Mouse (Mus musculus) CH12.LX (cell line): Measurements from ENCODE around the gene Erich4. TPM values are rescaled to one million over a fixed set of nuclear protein-coding genes. Genes with fewer than 3 reads are reported as not detected.

Experiments used
- DNase-seq: peaks from one replicate; pipeline ENCODE4 v3.0.0-alpha.2; 2013; ENCODE audit errors: extremely low read depth
- H3K27ac ChIP-seq: 2 replicates; pipeline ENCODE4 v1.5.1; 2012; ENCODE audit warnings: low read depth, mild to moderate bottlenecking, control low read depth, moderate library complexity; ENCODE audit not compliant: insufficient read depth
- H3K27me3 ChIP-seq: replicated peaks from 2 replicates; pipeline ENCODE3; 2012; ENCODE audit warnings: inconsistent platforms
- H3K36me3 ChIP-seq, 2 experiments: replicated peaks in 1 of 2; 2 replicates each; pipeline versions ENCODE3 to v1.6.1; 2012; ENCODE audit warnings: inconsistent platforms in 1 of 2, low read length in 1 of 2, mild to moderate bottlenecking in 1 of 2, mixed read lengths in 1 of 2, moderate library complexity in 1 of 2; ENCODE audit not compliant: control insufficient read depth in 1 of 2, insufficient read depth in 1 of 2
- H3K4me1 ChIP-seq, 2 experiments: 2 replicates each; pipeline ENCODE4 v1.6.1; 2012; ENCODE audit warnings: inconsistent platforms in 1 of 2, moderate library complexity in 1 of 2; ENCODE audit not compliant: insufficient read depth in 2 of 2, control insufficient read depth in 1 of 2
- H3K4me2 ChIP-seq: 2 replicates; pipeline ENCODE4 v1.6.1; 2012; ENCODE audit warnings: low read depth, mild to moderate bottlenecking, control low read depth; ENCODE audit not compliant: poor library complexity, insufficient read depth, severe bottlenecking
- H3K4me3 ChIP-seq, 3 experiments: fragments of 150-350 bp in 1 of 3; sonication (generic) in 1 of 3; replicated peaks in 1 of 3; 2 replicates each; pipeline versions ENCODE3 to v1.5.1; 2011 to 2012; ENCODE audit warnings: low read depth in 2 of 3, low read length in 2 of 3, mild to moderate bottlenecking in 2 of 3, moderate library complexity in 2 of 3, control low read depth in 1 of 3, improper control_type of control experiment in 1 of 3, inconsistent platforms in 1 of 3, mixed read lengths in 1 of 3; ENCODE audit not compliant: poor library complexity in 1 of 3
- H3K79me2 ChIP-seq: replicated peaks from 2 replicates; pipeline ENCODE4 v1.6.1; 2012; ENCODE audit warnings: mild to moderate bottlenecking, moderate library complexity; ENCODE audit not compliant: control insufficient read depth, poor library complexity, insufficient read depth, severe bottlenecking; ENCODE audit errors: extremely low read depth
- H3K9ac ChIP-seq: 2 replicates; pipeline ENCODE4 v1.6.1; 2012; ENCODE audit warnings: low read depth, mild to moderate bottlenecking, control low read depth, moderate library complexity; ENCODE audit not compliant: insufficient read depth
- H3K9me3 ChIP-seq: replicated peaks from 2 replicates; pipeline ENCODE3; 2012; ENCODE audit warnings: low read length, inconsistent platforms, mixed read lengths
- BHLHE40 ChIP-seq: IDR thresholded peaks from 2 replicates; pipeline ENCODE4 v1.6.1; 2011; ENCODE audit warnings: mild to moderate bottlenecking, low read depth, low read length, improper control_type of control experiment
- CHD1 ChIP-seq: IDR thresholded peaks from 2 replicates; pipeline ENCODE4 v1.6.1; 2012; ENCODE audit warnings: low read depth, low read length, improper control_type of control experiment, inconsistent platforms
- CTCF ChIP-seq, 2 experiments: IDR thresholded peaks in 1 of 2; conservative IDR thresholded peaks in 1 of 2; 2 replicates each; pipeline ENCODE4 v1.5.1; 2011 to 2012; ENCODE audit warnings: low read depth in 2 of 2, low read length in 2 of 2, improper control_type of control experiment in 1 of 2, inconsistent platforms in 1 of 2, mild to moderate bottlenecking in 1 of 2, moderate library complexity in 1 of 2
- E2F4 ChIP-seq: IDR thresholded peaks from 2 replicates; pipeline ENCODE4 v1.6.1; 2011; ENCODE audit warnings: low read depth, low read length, improper control_type of control experiment; ENCODE audit not compliant: insufficient replicate concordance
- EP300 ChIP-seq: IDR thresholded peaks from 2 replicates; pipeline ENCODE4 v1.6.1; 2011; ENCODE audit warnings: low read length, improper control_type of control experiment
- ETS1 ChIP-seq: conservative IDR thresholded peaks from 2 replicates; pipeline ENCODE4 v1.6.1; 2012; ENCODE audit warnings: low read depth, mild to moderate bottlenecking, inconsistent platforms, low read length, improper control_type of control experiment, moderate library complexity
- GABPA ChIP-seq: IDR thresholded peaks from 2 replicates; pipeline ENCODE4 v1.6.1; 2012; ENCODE audit warnings: low read depth, low read length, improper control_type of control experiment, inconsistent platforms; ENCODE audit not compliant: insufficient replicate concordance
- HCFC1 ChIP-seq: IDR thresholded peaks from 2 replicates; pipeline ENCODE4 v1.6.1; 2012; ENCODE audit warnings: low read depth, mild to moderate bottlenecking, inconsistent platforms, low read length, improper control_type of control experiment
- IRF4 ChIP-seq: IDR thresholded peaks from 2 replicates; pipeline ENCODE4 v1.6.1; 2014; ENCODE audit warnings: low read depth, mild to moderate bottlenecking, inconsistent platforms, low read length, improper control_type of control experiment
- JUND ChIP-seq: conservative IDR thresholded peaks from 2 replicates; pipeline ENCODE4 v1.6.1; 2011; ENCODE audit warnings: low read depth, low read length, improper control_type of control experiment
- KAT2A ChIP-seq: IDR thresholded peaks from 2 replicates; pipeline ENCODE4 v1.6.1; 2012; ENCODE audit warnings: low read length, improper control_type of control experiment, inconsistent platforms; ENCODE audit not compliant: insufficient replicate concordance
- MAFK ChIP-seq: IDR thresholded peaks from 2 replicates; pipeline ENCODE4 v1.6.1; 2011; ENCODE audit warnings: low read length, improper control_type of control experiment; ENCODE audit not compliant: insufficient replicate concordance
- MAZ ChIP-seq: IDR thresholded peaks from 2 replicates; pipeline ENCODE4 v1.6.1; 2012; ENCODE audit warnings: low read depth, mild to moderate bottlenecking, inconsistent platforms, low read length, improper control_type of control experiment, moderate library complexity
- MXI1 ChIP-seq: IDR thresholded peaks from 2 replicates; pipeline ENCODE4 v1.6.1; 2011; ENCODE audit warnings: mild to moderate bottlenecking, low read depth, low read length, improper control_type of control experiment
- MYC ChIP-seq: IDR thresholded peaks from 2 replicates; pipeline ENCODE4 v1.6.1; 2011; ENCODE audit warnings: low read depth, mild to moderate bottlenecking, improper control_type of control experiment, low read length
- NELFE ChIP-seq: IDR thresholded peaks from 2 replicates; pipeline ENCODE4 v1.6.1; 2011; ENCODE audit warnings: low read depth, low read length, improper control_type of control experiment
- PAX5 ChIP-seq: IDR thresholded peaks from 2 replicates; pipeline ENCODE4 v1.6.1; 2012; ENCODE audit warnings: low read length, inconsistent platforms, mixed read lengths
- POLR2A ChIP-seq: IDR thresholded peaks from 2 replicates; pipeline ENCODE4 v1.6.1; 2011; ENCODE audit warnings: low read depth, mild to moderate bottlenecking, improper control_type of control experiment, low read length
- POLR2AphosphoS2 ChIP-seq: IDR thresholded peaks from 2 replicates; pipeline ENCODE4 v1.6.1; 2011; ENCODE audit warnings: low read depth, low read length, improper control_type of control experiment
- RAD21 ChIP-seq: IDR thresholded peaks from 2 replicates; pipeline ENCODE4 v1.6.1; 2011; ENCODE audit warnings: low read depth, mild to moderate bottlenecking, low read length, improper control_type of control experiment, moderate library complexity
- RCOR1 ChIP-seq: conservative IDR thresholded peaks from 2 replicates; pipeline ENCODE4 v1.6.1; 2012; ENCODE audit warnings: low read depth, mild to moderate bottlenecking, inconsistent platforms, low read length, improper control_type of control experiment
- SIN3A ChIP-seq: IDR thresholded peaks from 2 replicates; pipeline ENCODE4 v1.6.1; 2012; ENCODE audit warnings: low read length, improper control_type of control experiment, inconsistent platforms
- TBP ChIP-seq: conservative IDR thresholded peaks from 2 replicates; pipeline ENCODE4 v1.6.1; 2011; ENCODE audit warnings: low read depth, low read length, improper control_type of control experiment
- UBTF ChIP-seq: IDR thresholded peaks from 2 replicates; pipeline ENCODE4 v1.6.1; 2012; ENCODE audit warnings: low read depth, mild to moderate bottlenecking, inconsistent platforms, low read length, improper control_type of control experiment, moderate library complexity
- USF2 ChIP-seq: conservative IDR thresholded peaks from 2 replicates; pipeline ENCODE4 v1.6.1; 2011; ENCODE audit warnings: low read depth, low read length, improper control_type of control experiment
- ZKSCAN1 ChIP-seq: IDR thresholded peaks from 2 replicates; pipeline ENCODE4 v1.6.1; 2012; ENCODE audit warnings: low read depth, inconsistent platforms, low read length, improper control_type of control experiment, borderline replicate concordance
- ZNF384 ChIP-seq: IDR thresholded peaks from 2 replicates; pipeline ENCODE4 v1.6.1; 2012; ENCODE audit warnings: low read depth, low read length, improper control_type of control experiment, inconsistent platforms
- dilution Hi-C: fragments of 300-500 bp; cut with MboI; formaldehyde crosslinking; loops from 2 replicates; pipeline ENCODE4 v1.14.3; 2020; ENCODE audit warnings: low sequenced_read_pairs; ENCODE audit not compliant: extremely low pct_unique_long_range_greater_than_20kb, extremely low pct_ligation_motif_present
- in situ Hi-C: fragments of 300-500 bp; cut with MboI; formaldehyde crosslinking; loops from 3 replicates; pipeline ENCODE4 v1.14.3; 2019; ENCODE audit warnings: low sequenced_read_pairs, low pct_ligation_motif_present, low pct_unique_long_range_greater_than_20kb, mixed read lengths
- polyA plus RNA-seq: library from polyadenylated mRNA; unstranded; fragments of >175 nt; gene quantifications from 2 replicates; pipeline ENCODE4 v1.2.1, GENCODE M21; 2012; ENCODE audit warnings: low read depth; ENCODE audit not compliant: insufficient read length
- total RNA-seq, 2 experiments: library from RNA; depleted of rRNA; stranded (reverse); fragments of 300-350 nt in 1 of 2; fragments of >200 nt in 1 of 2; gene quantifications; 2 replicates each; pipeline ENCODE4 v1.2.3; 2012 to 2014

Gene Erich4
- total and polyA plus RNA-seq, 3 experiments, result not detected

GRCm38 (mm10) chr7:25632679-25633078, 17.0 kb upstream of the Erich4 start:
- no peak for TF ChIP-seq ZNF384
- no peak for TF ChIP-seq RCOR1
- no peak for TF ChIP-seq HCFC1
- no peak for TF ChIP-seq ETS1
- no peak for TF ChIP-seq TBP
- TF ChIP-seq GABPA, result no peak
- TF ChIP-seq KAT2A, result no peak
- TF ChIP-seq MXI1, result no peak
- TF ChIP-seq MAFK, result no peak
- TF ChIP-seq NELFE, result no peak
- TF ChIP-seq EP300, result no peak
- TF ChIP-seq SIN3A, result no peak
- no peak for TF ChIP-seq MYC
- TF ChIP-seq CHD1, result no peak
- TF ChIP-seq PAX5, result no peak
- TF ChIP-seq CTCF (conservative IDR thresholded peaks at IDR 0.05 in 1 of 2, IDR thresholded peaks at IDR 0.05 in 1 of 2; ENCODE audit: low read depth in 2 of 2, low read length in 2 of 2), result no peak
- TF ChIP-seq POLR2A, result no peak
- no peak for TF ChIP-seq E2F4
- no peak for TF ChIP-seq MAZ
- in situ Hi-C loops, result no loop called here
- peaks cover 13 to 35% of the 10 kb centered on the region in 2 experiments for H3K4me1 ChIP-seq
- dilution Hi-C loops, result no loop called here
- peaks cover 0 to 38% of the 10 kb centered on the region in 2 experiments for H3K36me3 ChIP-seq
- no peak overlapping the region for H3K4me2 ChIP-seq
- H3K27me3 ChIP-seq, result no peaks in the 10 kb centered on the region
- H3K9me3 ChIP-seq, result no peaks in the 10 kb centered on the region
- H3K27ac ChIP-seq, result no peak overlapping the region
- no peaks in the 10 kb centered on the region for H3K79me2 ChIP-seq
- peak; percentile 10 for DNase-seq
- no peak overlapping the region for H3K4me3 ChIP-seq
- H3K9ac ChIP-seq, result no peak overlapping the region

- DNase-seq, result no peak
- Histone ChIP-seq H3K36me3 (peaks cover 17 to 60% of the 10 kb centered on the region in 2 experiments), H3K79me2 (no peaks in the 10 kb centered on the region), H3K4me1 (peaks cover 5 to 17% of the 10 kb centered on the region in 2 experiments), H3K9ac (no peak overlapping the region), H3K27ac (no peak overlapping the region), H3K4me2 (no peak overlapping the region), H3K27me3 (no peaks in the 10 kb centered on the region)
- in situ Hi-C loops, result no loop called here
- dilution Hi-C loops, result no loop called here
- TF ChIP-seq ZKSCAN1, result no peak
- no peak for TF ChIP-seq JUND
- no peak for TF ChIP-seq USF2
- TF ChIP-seq UBTF, result no peak
- TF ChIP-seq PAX5, result no peak
- no peak for TF ChIP-seq SIN3A
- TF ChIP-seq MAZ, result no peak
- no peak for TF ChIP-seq KAT2A
- no peak for TF ChIP-seq RAD21
- no peak for TF ChIP-seq BHLHE40
- TF ChIP-seq MAFK, result no peak
- no peak for TF ChIP-seq E2F4
- TF ChIP-seq IRF4, result no peak
- no peak for TF ChIP-seq TBP
- TF ChIP-seq NELFE, result no peak
- TF ChIP-seq POLR2AphosphoS2, result no peak
- no peak for TF ChIP-seq HCFC1
- TF ChIP-seq, all 38 proteins: peak for 0
- Histone ChIP-seq H3K4me3 (no peak overlapping the region), H3K9me3 (no peaks in the 10 kb centered on the region)
These were observed 12.6 kb upstream of the Erich4 start for GRCm38 (mm10) chr7:25628323-25628620.
